Mouse (Mus musculus) retina, adult 2 months (tissue): ENCODE results near the gene Sbno1.

Experiments
- DNase-seq: peaks from one replicate; pipeline ENCODE4 v3.0.0-alpha.2; 2012; ENCODE audit warnings: low read depth, low spot score

Sbno1 gene

DNA sequence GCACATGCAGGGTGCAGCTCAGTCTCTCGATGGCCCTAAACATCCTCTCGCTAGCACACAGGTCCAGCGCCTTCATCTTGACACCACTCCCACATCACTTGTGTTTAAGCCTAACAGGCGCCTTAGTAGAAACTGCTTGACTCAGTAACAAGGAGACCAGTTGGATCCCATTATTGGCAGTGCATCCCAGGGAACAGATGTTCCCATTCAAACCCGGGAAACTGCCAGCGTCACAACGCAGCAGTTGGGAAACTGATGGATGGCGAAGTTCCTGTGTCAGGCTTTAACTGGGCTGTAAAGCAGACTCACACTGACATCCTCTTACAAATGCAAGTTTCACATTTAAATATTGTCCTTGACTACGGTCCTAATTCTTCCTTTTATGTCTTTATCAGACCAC lies 87.9 kb downstream of the Sbno1 start:
- no peak for DNase-seq

GRCm38 (mm10) chr5:124337103-124337502 lies 88.7 kb downstream of the Sbno1 start:
- no peak for DNase-seq

GRCm38 (mm10) chr5:124334392-124334791 lies 91.4 kb downstream of the Sbno1 start:
- DNase-seq = no peak

DNA sequence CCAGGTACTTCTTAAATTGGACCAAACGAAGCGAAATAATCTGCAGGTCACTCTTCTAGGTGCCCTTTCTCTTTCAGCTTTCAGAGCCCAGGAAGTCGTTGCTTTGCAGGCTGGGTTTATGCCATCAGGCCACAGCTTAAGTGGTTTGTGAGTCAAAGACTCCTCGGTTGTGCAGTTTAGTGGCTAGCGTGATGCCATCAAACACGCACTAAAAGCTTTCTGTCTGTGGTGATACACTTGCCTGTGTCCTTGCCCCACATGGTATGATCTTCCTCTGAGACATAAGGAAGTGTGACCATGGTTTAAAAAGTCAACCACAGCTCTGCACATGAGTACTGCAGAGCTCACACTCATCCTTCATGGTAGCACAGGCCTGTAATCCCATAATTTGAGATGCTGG lies 95.7 kb downstream of the Sbno1 start:
- no peak for DNase-seq

DNA sequence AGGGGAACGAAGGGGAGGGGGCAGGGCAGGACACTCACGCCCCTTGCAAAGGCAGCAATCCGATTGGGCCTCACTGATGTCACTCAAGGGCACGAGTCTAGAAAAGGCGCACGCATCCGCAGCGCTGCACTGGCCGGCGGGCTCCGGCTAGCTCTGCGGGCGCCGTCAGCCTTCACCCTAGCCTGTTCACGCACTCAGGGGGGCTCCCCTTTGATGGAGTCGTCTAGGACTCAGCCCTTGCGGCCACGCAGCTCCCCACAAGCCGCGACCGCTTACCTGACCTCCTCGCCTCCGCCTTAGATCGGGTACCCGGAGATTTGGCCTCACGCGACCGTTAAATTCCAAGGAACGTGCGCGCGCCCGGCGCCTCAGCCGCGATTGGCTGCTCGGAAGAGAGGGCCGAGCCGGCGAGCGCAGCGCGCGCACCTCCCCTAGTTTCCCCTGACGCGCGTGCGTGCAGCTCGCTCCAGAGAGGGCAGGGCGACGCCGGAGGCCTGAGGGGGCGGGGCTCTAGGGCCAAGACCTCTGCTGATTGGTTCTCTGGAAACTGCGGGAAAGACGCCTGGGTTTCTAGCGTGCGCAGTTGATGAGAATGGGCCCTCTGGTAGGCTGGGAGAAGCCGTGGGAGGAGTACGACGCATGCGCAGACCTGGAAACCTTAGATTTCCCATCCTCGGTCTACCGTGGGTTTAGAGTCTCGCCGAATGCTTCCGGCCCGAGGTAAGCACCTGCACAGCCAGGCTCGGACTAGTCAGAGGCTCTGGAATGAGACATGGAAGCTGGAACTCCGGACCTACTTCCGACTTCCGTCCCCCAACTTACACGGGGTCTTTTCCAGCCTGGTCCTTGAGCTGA lies 98.1 kb downstream of the Sbno1 start, which contains the start of the genes Mphosph9 and 2810006K23Rik:
Gene Mphosph9 (minus strand): TSS at position 463 of the 855 bp plus-strand sequence.
Gene 2810006K23Rik (plus strand): TSS at position 580 of the 855 bp plus-strand sequence.
- DNase-seq = peak; percentile 99

- DNase-seq = no peak
These were observed 99.0 kb downstream of the Sbno1 start for GRCm38 (mm10) chr5:124326829-124327228.
